Mouse (Mus musculus) heart, postnatal 0 days (tissue): ENCODE results near the gene Camta1.

ENCODE experiments used
- CTCF ChIP-seq: IDR thresholded peaks from 2 replicates; pipeline ENCODE4 v1.5.1; 2016; ENCODE audit warnings: antibody characterized with exemption, control low read depth, low read depth
- EP300 ChIP-seq: IDR thresholded peaks from 2 replicates; pipeline ENCODE4 v1.6.1; 2016; ENCODE audit warnings: antibody characterized with exemption, low read depth

GRCm38 (mm10) chr4:151765376-151765775, 96.3 kb downstream of the Camta1 start:
- TF ChIP-seq CTCF (no peak), EP300 (no peak)
